Comparison of ENCODE assay signal across 28 mouse cellular contexts in the genomic region with DNA sequence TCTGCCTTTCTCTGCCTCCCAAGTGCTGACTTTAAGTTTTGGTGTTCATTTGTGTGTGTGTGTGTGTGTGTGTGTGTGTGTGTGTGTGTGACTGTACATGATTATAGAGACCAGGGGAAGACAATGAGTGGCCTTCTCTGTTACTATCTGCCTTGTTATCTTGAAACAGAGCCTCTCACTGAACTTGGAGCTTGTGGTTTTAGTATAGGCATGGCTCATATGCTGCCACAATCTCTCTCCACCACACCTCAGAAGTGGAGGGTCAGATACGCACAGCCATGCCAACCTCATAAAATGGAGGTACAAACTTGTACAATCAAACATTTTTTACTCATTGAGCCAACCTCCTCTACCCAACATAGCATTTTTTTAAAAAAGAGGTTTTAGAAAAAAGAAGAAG. TPM values are rescaled to one million over a fixed set of nuclear protein-coding genes. Genes with fewer than 3 reads are reported as not detected.
A peak's percentile ranks its signal among the peaks of the same experiment; 100 is the strongest.
DNase-seq lines count a peak whose midpoint lies in the region; ATAC-seq and TF ChIP-seq lines count a peak whose summit lies in the region.
"Had no signal": no experiment of that assay in that cellular context is flagged by ENCODE, and none has a peak within 500 bp of the region (broad histone marks: within the 10 kb centered on the region; RNA-seq: fewer than 3 reads in every experiment).

No protein-coding gene starts in this region.

- 0 out of 2 replicates have a peak, but pooled peaks have one; percentile 16 for TF ChIP-seq EP300 in liver, postnatal 0 days (IDR thresholded peaks at IDR 0.05; ENCODE audit: low read depth)

- no peaks in the 10 kb centered on the region for H3K27me3 ChIP-seq in liver, embryonic 11.5 days (replicated peaks; ENCODE audit: control insufficient read depth, insufficient read depth, low read length)
- H3K27me3 ChIP-seq in liver, postnatal 0 days (ENCODE audit: insufficient read depth, low read length), result no peaks in the 10 kb centered on the region
- no peaks in the 10 kb centered on the region for H3K27me3 ChIP-seq in limb, embryonic 10.5 days (ENCODE audit: low read depth, poor library complexity, severe bottlenecking)
- H3K27me3 ChIP-seq: embryonic facial prominence, embryonic 13.5 days; forebrain, embryonic 12.5 days; kidney, embryonic 15.5 days; limb, embryonic 13.5 days; lung, embryonic 15.5 days; neural tube, embryonic 13.5 days had no signal

- H3K4me2 ChIP-seq in liver, embryonic 11.5 days, result no peak overlapping the region
- H3K4me2 ChIP-seq in liver, postnatal 0 days (ENCODE audit: low read depth, low read length), result no peak overlapping the region
- H3K4me2 ChIP-seq: embryonic facial prominence, embryonic 13.5 days; forebrain, embryonic 12.5 days; kidney, embryonic 15.5 days; limb, embryonic 13.5 days; lung, embryonic 15.5 days; neural tube, embryonic 13.5 days had no signal

- H3K9ac ChIP-seq in liver, embryonic 11.5 days (ENCODE audit: low read depth, low read length), result no peak overlapping the region
- no peak overlapping the region for H3K9ac ChIP-seq in liver, postnatal 0 days (replicated peaks)
- H3K9ac ChIP-seq: embryonic facial prominence, embryonic 13.5 days; forebrain, embryonic 12.5 days; kidney, embryonic 15.5 days; limb, embryonic 13.5 days; lung, embryonic 15.5 days; neural tube, embryonic 13.5 days had no signal

- intact Hi-C loops in gastrocnemius, adult 2 months (cut with DNase I), result no loop called here

- no peak overlapping the region for H3K4me3 ChIP-seq in gastrocnemius, adult 2 months
- H3K4me3 ChIP-seq in liver, embryonic 11.5 days (ENCODE audit: low read depth, low read length), result no peak overlapping the region
- H3K4me3 ChIP-seq in liver, postnatal 0 days (ENCODE audit: low read depth, low read length), result no peak overlapping the region
- no peak overlapping the region for H3K4me3 ChIP-seq in limb, embryonic 10.5 days
- H3K4me3 ChIP-seq: embryonic facial prominence, embryonic 13.5 days; erythroblast, embryonic 14.5 days; forebrain, embryonic 12.5 days; hindbrain, embryonic 10.5 days; kidney, embryonic 15.5 days; limb, embryonic 13.5 days; lung, embryonic 15.5 days; midbrain, embryonic 10.5 days; myocyte; neural tube, embryonic 13.5 days had no signal

- no peaks in the 10 kb centered on the region for H3K36me3 ChIP-seq in liver, embryonic 11.5 days (ENCODE audit: control insufficient read depth, insufficient read depth, low read length)
- H3K36me3 ChIP-seq in liver, postnatal 0 days (replicated peaks; ENCODE audit: insufficient read depth, low read length), result no peaks in the 10 kb centered on the region
- H3K36me3 ChIP-seq in limb, embryonic 10.5 days, result no peaks in the 10 kb centered on the region
- H3K36me3 ChIP-seq: embryonic facial prominence, embryonic 13.5 days; forebrain, embryonic 12.5 days; hindbrain, embryonic 10.5 days; kidney, embryonic 15.5 days; limb, embryonic 13.5 days; lung, embryonic 15.5 days; midbrain, embryonic 10.5 days; neural tube, embryonic 13.5 days had no signal

- peaks cover 13% of the 10 kb centered on the region; the same call in 1 of the 2 replicates for H3K4me1 ChIP-seq in liver, embryonic 11.5 days (replicated peaks; ENCODE audit: control insufficient read depth, insufficient read depth, low read length)
- peaks cover 14% of the 10 kb centered on the region for H3K4me1 ChIP-seq in liver, postnatal 0 days (ENCODE audit: insufficient read depth)
- H3K4me1 ChIP-seq in limb, embryonic 10.5 days, result peaks cover 11% of the 10 kb centered on the region

- 59% methylated on average over 1 of the region's 1 CpGs for WGBS in liver, embryonic 11.5 days
- WGBS in liver, postnatal 0 days (ENCODE audit: insufficient replicate concordance), result 63% methylated on average over 1 of the region's 1 CpGs
- 91% methylated on average over 1 of the region's 1 CpGs for WGBS in limb, embryonic 10.5 days

- peak overlapping the region; percentile 64 for H3K27ac ChIP-seq in gastrocnemius, adult 2 months
- H3K27ac ChIP-seq in liver, embryonic 11.5 days (ENCODE audit: low read depth, low read length), result no peak overlapping the region
- H3K27ac ChIP-seq in liver, postnatal 0 days (ENCODE audit: low read depth), result no peak overlapping the region
- H3K27ac ChIP-seq in limb, embryonic 10.5 days, result no peak overlapping the region
- H3K27ac ChIP-seq: embryonic facial prominence, embryonic 13.5 days; forebrain, embryonic 12.5 days; hindbrain, embryonic 10.5 days; hindbrain, postnatal 0 days; kidney, embryonic 15.5 days; limb, embryonic 13.5 days; lung, embryonic 15.5 days; midbrain, embryonic 10.5 days; neural tube, embryonic 13.5 days; stomach, postnatal 0 days had no signal

- no peak for TF ChIP-seq CTCF in gastrocnemius, adult 2 months (IDR thresholded peaks at IDR 0.05)
- no peak for TF ChIP-seq CTCF in liver, postnatal 0 days (IDR thresholded peaks at IDR 0.05; ENCODE audit: low read depth)

- no peaks in the 10 kb centered on the region for H3K9me3 ChIP-seq in liver, embryonic 11.5 days (ENCODE audit: control insufficient read depth, low read length)
- H3K9me3 ChIP-seq in liver, postnatal 0 days (ENCODE audit: low read length), result no peaks in the 10 kb centered on the region
- no peaks in the 10 kb centered on the region for H3K9me3 ChIP-seq in limb, embryonic 10.5 days (replicated peaks)
- H3K9me3 ChIP-seq: embryonic facial prominence, embryonic 13.5 days; forebrain, embryonic 12.5 days; hindbrain, embryonic 10.5 days; kidney, embryonic 15.5 days; limb, embryonic 13.5 days; lung, embryonic 15.5 days; midbrain, embryonic 10.5 days; neural tube, embryonic 13.5 days had no signal

- peak; percentile 77 for ATAC-seq in liver, embryonic 11.5 days (replicated peaks; ENCODE audit: low FRiP score)
- no peak for ATAC-seq in liver, postnatal 0 days
- ATAC-seq: hindbrain, postnatal 0 days; midbrain, embryonic 16.5 days had no signal

- no peak for DNase-seq in gastrocnemius, adult 2 months
- DNase-seq in gastrocnemius, postnatal 4 days (ENCODE audit: low spot score in 2 of 2), result no peak
- peak; percentile 14 for DNase-seq in c-Kit-positive CD71-negative TER-119-negative erythroid progenitor cells, embryonic 14.5 days (ENCODE audit: low read depth)
- no peak for DNase-seq in liver, embryonic 11.5 days (ENCODE audit: low spot score)
- no peak for DNase-seq in liver, postnatal 0 days
- no peak for DNase-seq in right cerebral cortex, postnatal 36 days (ENCODE audit: low spot score in 2 of 2)
- DNase-seq in limb, embryonic 10.5 days (ENCODE audit: low spot score), result no peak
- DNase-seq in lung, postnatal 25 days (ENCODE audit: low spot score), result no peak
- DNase-seq: cerebellum, adult 11 months; cerebellum, postnatal 10 days; embryo, embryonic 11 days; kidney, postnatal 36 days; lung, postnatal 4 days; thymus, adult 2 months; thymus, postnatal 4 days had no signal

RNA-seq across cellular contexts. Expression of a gene that starts 3.4 kb away (rescaled TPM):
- 10 to 100 TPM; 18.4 to 37.6 TPM for total RNA-seq in gastrocnemius, adult 2 months (2021)
- total RNA-seq in gastrocnemius, postnatal 4 days (2021), result 10 to 100 TPM; 10.7 to 13.4 TPM
- 19.8 and 21.9 TPM in 2 replicates for polyA plus RNA-seq in liver, embryonic 11.5 days (2014; fragmentation: Nextera tagmentation; extraction: Ambion mirVana)
- polyA plus RNA-seq in liver, postnatal 0 days (2015; fragmentation: Nextera tagmentation; extraction: Ambion mirVana), result 42.4 and 42.7 TPM in 2 replicates
- polyA plus RNA-seq in limb, embryonic 10.5 days (2016; fragmentation: Nextera tagmentation; extraction: Ambion mirVana), result 6.9 and 9.8 TPM in 2 replicates
- polyA plus RNA-seq: myocyte had no signal
